Mouse (Mus musculus): ENCODE results near the gene Rnaseh2a. TPM values are rescaled to one million over a fixed set of nuclear protein-coding genes. Genes with fewer than 3 reads are reported as not detected.

Gene Rnaseh2a
- polyA plus RNA-seq, 1 experiment: 27.9 TPM

- Histone ChIP-seq H3K27ac (ENCODE audit: insufficient read depth, low read length) (peak overlapping the region; percentile 94), H3K4me1 (ENCODE audit: control insufficient read depth, insufficient read depth, low read length) (peaks cover 30% of the 10 kb centered on the region), H3K4me3 (ENCODE audit: insufficient read depth, low read length) (peak overlapping the region; percentile 11)
- TF ChIP-seq POLR2A (IDR thresholded peaks at IDR 0.05; ENCODE audit: low read depth, low read length): no peak
Observed at GRCm38 (mm10) chr8:84985049-84985683, 15.6 kb upstream of the Rnaseh2a start.

- H3K27ac ChIP-seq (ENCODE audit: insufficient read depth, low read length): peak overlapping the region; percentile 94
- no peak for TF ChIP-seq CTCF (IDR thresholded peaks at IDR 0.05; ENCODE audit: borderline replicate concordance, insufficient read depth, low read length)
- TF ChIP-seq POLR2A (IDR thresholded peaks at IDR 0.05; ENCODE audit: low read depth, low read length): no peak
- 0 out of 2 replicates have a peak overlapping the region, but pooled peaks have one; percentile 11 for H3K4me3 ChIP-seq (ENCODE audit: insufficient read depth, low read length)
- H3K4me1 ChIP-seq (ENCODE audit: control insufficient read depth, insufficient read depth, low read length): peaks cover 30% of the 10 kb centered on the region
Observed at GRCm38 (mm10) chr8:84984294-84985048, 14.9 kb upstream of the Rnaseh2a start.

- no peak overlapping the region for H3K27ac ChIP-seq (ENCODE audit: insufficient read depth, low read length)
- peaks cover 20% of the 10 kb centered on the region for H3K4me1 ChIP-seq (ENCODE audit: control insufficient read depth, insufficient read depth, low read length)
Observed at GRCm38 (mm10) chr8:84982499-84983011, 13.0 kb upstream of the Rnaseh2a start.

GRCm38 (mm10) chr8:84981644-84982498, 12.3 kb upstream of the Rnaseh2a start:
- no peak for TF ChIP-seq CTCF (IDR thresholded peaks at IDR 0.05; ENCODE audit: borderline replicate concordance, insufficient read depth, low read length)
- no peak for TF ChIP-seq POLR2A (IDR thresholded peaks at IDR 0.05; ENCODE audit: low read depth, low read length)
- Histone ChIP-seq H3K27ac (ENCODE audit: insufficient read depth, low read length) (peak overlapping the region; percentile 94), H3K4me3 (ENCODE audit: insufficient read depth, low read length) (no peak overlapping the region), H3K4me1 (ENCODE audit: control insufficient read depth, insufficient read depth, low read length) (peaks cover 18% of the 10 kb centered on the region)

More at GRCm38 (mm10) chr8:84982499-84983011, 13.0 kb upstream of the Rnaseh2a start:
- TF ChIP-seq POLR2A (IDR thresholded peaks at IDR 0.05; ENCODE audit: low read depth, low read length) (no peak), CTCF (IDR thresholded peaks at IDR 0.05; ENCODE audit: borderline replicate concordance, insufficient read depth, low read length) (no peak)
- H3K4me3 ChIP-seq (ENCODE audit: insufficient read depth, low read length): no peak overlapping the region

GRCm38 (mm10) chr8:84980622-84981358, 11.2 kb upstream of the Rnaseh2a start:
- peak; percentile 41; the same call in 1 of the 2 replicates for TF ChIP-seq POLR2A (IDR thresholded peaks at IDR 0.05; ENCODE audit: low read depth, low read length)
- no peak for TF ChIP-seq CTCF (IDR thresholded peaks at IDR 0.05; ENCODE audit: borderline replicate concordance, insufficient read depth, low read length)
- H3K27ac ChIP-seq (ENCODE audit: insufficient read depth, low read length): peak overlapping the region; percentile 94
- H3K4me1 ChIP-seq (ENCODE audit: control insufficient read depth, insufficient read depth, low read length): peaks cover 13% of the 10 kb centered on the region
- H3K4me3 ChIP-seq (ENCODE audit: insufficient read depth, low read length): no peak overlapping the region

- Histone ChIP-seq H3K4me3 (ENCODE audit: insufficient read depth, low read length) (peak overlapping the region; percentile 1), H3K4me1 (ENCODE audit: control insufficient read depth, insufficient read depth, low read length) (peaks cover 13% of the 10 kb centered on the region), H3K27ac (ENCODE audit: insufficient read depth, low read length) (peak overlapping the region; percentile 94)
- TF ChIP-seq POLR2A (IDR thresholded peaks at IDR 0.05; ENCODE audit: low read depth, low read length): no peak
- TF ChIP-seq CTCF (IDR thresholded peaks at IDR 0.05; ENCODE audit: borderline replicate concordance, insufficient read depth, low read length): no peak
Observed at GRCm38 (mm10) chr8:84979599-84980421, 10.2 kb upstream of the Rnaseh2a start.

GRCm38 (mm10) chr8:84978248-84978940, 8.8 kb upstream of the Rnaseh2a start, which contains the start of gene Junb:
Junb (minus strand) TSS chr8:84978718.
- Histone ChIP-seq H3K4me1 (ENCODE audit: control insufficient read depth, insufficient read depth, low read length) (peaks cover 8% of the 10 kb centered on the region), H3K27ac (ENCODE audit: insufficient read depth, low read length) (peak within 1 kb of the TSS; percentile 90), H3K4me3 (ENCODE audit: insufficient read depth, low read length) (peak within 1 kb of the TSS; percentile 88)
- TF ChIP-seq POLR2A (IDR thresholded peaks at IDR 0.05; ENCODE audit: low read depth, low read length): peak; percentile 100
- TF ChIP-seq CTCF (IDR thresholded peaks at IDR 0.05; ENCODE audit: borderline replicate concordance, insufficient read depth, low read length): no peak

Data from embryonic fibroblast, embryonic 13.5 days (primary cell).